Mouse (Mus musculus) C2C12 (cell line): ENCODE results near the gene Zfp827.

Source experiments
- CEBPB ChIP-seq: IDR thresholded peaks from one replicate; pipeline ENCODE4 v1.6.1; 2011; ENCODE audit warnings: low read depth, mild to moderate bottlenecking, control low read depth, moderate library complexity
- CTCF ChIP-seq: IDR thresholded peaks from one replicate; pipeline ENCODE4 v1.5.1; 2011; ENCODE audit not compliant: control insufficient read depth, insufficient read depth, insufficient read length
- FOSL1 ChIP-seq: IDR thresholded peaks from one replicate; pipeline ENCODE4 v1.8.0; 2011; ENCODE audit warnings: mild to moderate bottlenecking, low read length; ENCODE audit not compliant: poor library complexity, insufficient read depth, severe bottlenecking
- MAX ChIP-seq: IDR thresholded peaks from one replicate; pipeline ENCODE4 v1.6.1; 2011; ENCODE audit warnings: mild to moderate bottlenecking, control low read depth
- MYOD1 ChIP-seq: IDR thresholded peaks from one replicate; pipeline ENCODE4 v1.6.1; 2011; ENCODE audit warnings: low read depth; ENCODE audit not compliant: control insufficient read depth, insufficient read length
- MYOG ChIP-seq: IDR thresholded peaks from one replicate; pipeline ENCODE4 v1.6.1; 2011; ENCODE audit not compliant: control insufficient read depth, insufficient read length; ENCODE audit errors: extremely low read depth
- USF1 ChIP-seq: IDR thresholded peaks from one replicate; pipeline ENCODE4 v1.6.1; 2011; ENCODE audit warnings: low read depth, mild to moderate bottlenecking, control low read depth, moderate library complexity

GRCm38 (mm10) chr8:79103923-79104580 is 75.8 kb downstream of the Zfp827 start:
- TF ChIP-seq CTCF (no peak), MAX (no peak), CEBPB (no peak), FOSL1 (no peak), USF1 (no peak), MYOG (no peak), MYOD1 (no peak)
